Mouse (Mus musculus): ENCODE data around the gene Cacna2d1. TPM values are rescaled to one million over a fixed set of nuclear protein-coding genes. Genes with fewer than 3 reads are reported as not detected.

The Cacna2d1 gene
- 62.5 and 184 TPM in 2 replicates for polyA plus RNA-seq (2012; ENCODE audit: insufficient read depth, insufficient read length, low replicate concordance, missing spikeins)

GRCm38 (mm10) chr5:15934376-15935233 lies at the start of gene Cacna2d1:
Cacna2d1 (plus strand) TSS chr5:15934691.
- peak within 1 kb of the TSS; percentile 100 for H3K27ac ChIP-seq (ENCODE audit: insufficient read depth, low read depth, low read length)
- H3K4me1 ChIP-seq (ENCODE audit: control insufficient read depth, insufficient read depth, low read length): no peaks in the 10 kb centered on the region
- H3K4me3 ChIP-seq (ENCODE audit: insufficient read depth, low read depth, low read length): peak within 1 kb of the TSS; percentile 99
- 1% methylated on average over 100 of the region's 120 CpGs for WGBS
- TF ChIP-seq CTCF (IDR thresholded peaks at IDR 0.05; ENCODE audit: insufficient read depth, low read depth, low read length) (no peak), POLR2A (IDR thresholded peaks at IDR 0.05; ENCODE audit: insufficient read depth, low read depth, low read length) (peak; percentile 46; the same call in 1 of the 2 replicates)

- Histone ChIP-seq H3K4me1 (ENCODE audit: control insufficient read depth, insufficient read depth, low read length) (no peaks in the 10 kb centered on the region), H3K27ac (ENCODE audit: insufficient read depth, low read depth, low read length) (no peak overlapping the region), H3K4me3 (ENCODE audit: insufficient read depth, low read depth, low read length) (no peak overlapping the region)
- TF ChIP-seq POLR2A (IDR thresholded peaks at IDR 0.05; ENCODE audit: insufficient read depth, low read depth, low read length): no peak
- no peak for TF ChIP-seq CTCF (IDR thresholded peaks at IDR 0.05; ENCODE audit: insufficient read depth, low read depth, low read length)
- 37% methylated on average over 2 of the region's 2 CpGs for WGBS
Observed at GRCm38 (mm10) chr5:15895098-15895497, 39.4 kb upstream of the Cacna2d1 start.

GRCm38 (mm10) chr5:15896706-15897105 lies 37.8 kb upstream of the Cacna2d1 start:
- no peak for TF ChIP-seq CTCF (IDR thresholded peaks at IDR 0.05; ENCODE audit: insufficient read depth, low read depth, low read length)
- no peak for TF ChIP-seq POLR2A (IDR thresholded peaks at IDR 0.05; ENCODE audit: insufficient read depth, low read depth, low read length)
- Histone ChIP-seq H3K27ac (ENCODE audit: insufficient read depth, low read depth, low read length) (no peak overlapping the region), H3K4me1 (ENCODE audit: control insufficient read depth, insufficient read depth, low read length) (no peaks in the 10 kb centered on the region), H3K4me3 (ENCODE audit: insufficient read depth, low read depth, low read length) (no peak overlapping the region)
- 56% methylated on average over 3 of the region's 3 CpGs for WGBS

GRCm38 (mm10) chr5:15906446-15906845 lies 28.0 kb upstream of the Cacna2d1 start:
- H3K4me3 ChIP-seq (ENCODE audit: insufficient read depth, low read depth, low read length): no peak overlapping the region
- no peaks in the 10 kb centered on the region for H3K4me1 ChIP-seq (ENCODE audit: control insufficient read depth, insufficient read depth, low read length)
- no peak for TF ChIP-seq CTCF (IDR thresholded peaks at IDR 0.05; ENCODE audit: insufficient read depth, low read depth, low read length)
- TF ChIP-seq POLR2A (IDR thresholded peaks at IDR 0.05; ENCODE audit: insufficient read depth, low read depth, low read length): no peak
- WGBS: 83% methylated on average over 3 of the region's 3 CpGs
- no peak overlapping the region for H3K27ac ChIP-seq (ENCODE audit: insufficient read depth, low read depth, low read length)

- WGBS: 84% methylated on average over 1 of the region's 1 CpGs
- H3K4me3 ChIP-seq (ENCODE audit: insufficient read depth, low read depth, low read length): no peak overlapping the region
- no peak overlapping the region for H3K27ac ChIP-seq (ENCODE audit: insufficient read depth, low read depth, low read length)
- TF ChIP-seq CTCF (IDR thresholded peaks at IDR 0.05; ENCODE audit: insufficient read depth, low read depth, low read length) (no peak), POLR2A (IDR thresholded peaks at IDR 0.05; ENCODE audit: insufficient read depth, low read depth, low read length) (no peak)
- H3K4me1 ChIP-seq (ENCODE audit: control insufficient read depth, insufficient read depth, low read length): no peaks in the 10 kb centered on the region
Observed at GRCm38 (mm10) chr5:15914931-15915330, 19.6 kb upstream of the Cacna2d1 start.

GRCm38 (mm10) chr5:15928506-15928905 lies 6.0 kb upstream of the Cacna2d1 start:
- TF ChIP-seq CTCF (IDR thresholded peaks at IDR 0.05; ENCODE audit: insufficient read depth, low read depth, low read length) (no peak), POLR2A (IDR thresholded peaks at IDR 0.05; ENCODE audit: insufficient read depth, low read depth, low read length) (no peak)
- WGBS: 74% methylated on average over 6 of the region's 6 CpGs
- Histone ChIP-seq H3K4me3 (ENCODE audit: insufficient read depth, low read depth, low read length) (no peak overlapping the region), H3K4me1 (ENCODE audit: control insufficient read depth, insufficient read depth, low read length) (no peaks in the 10 kb centered on the region), H3K27ac (ENCODE audit: insufficient read depth, low read depth, low read length) (no peak overlapping the region)

GRCm38 (mm10) chr5:15933017-15933416 lies 1.5 kb upstream of the Cacna2d1 start:
- H3K27ac ChIP-seq (ENCODE audit: insufficient read depth, low read depth, low read length): peak overlapping the region; percentile 17; the same call in 1 of the 2 replicates
- WGBS: 31% methylated on average over 6 of the region's 6 CpGs
- no peaks in the 10 kb centered on the region for H3K4me1 ChIP-seq (ENCODE audit: control insufficient read depth, insufficient read depth, low read length)
- no peak overlapping the region for H3K4me3 ChIP-seq (ENCODE audit: insufficient read depth, low read depth, low read length)
- TF ChIP-seq POLR2A (IDR thresholded peaks at IDR 0.05; ENCODE audit: insufficient read depth, low read depth, low read length) (no peak), CTCF (IDR thresholded peaks at IDR 0.05; ENCODE audit: insufficient read depth, low read depth, low read length) (no peak)

- 9% methylated on average over 17 of the region's 17 CpGs for WGBS
Observed at GRCm38 (mm10) chr5:15933581-15934375, 713 bp upstream of the Cacna2d1 start.

More at GRCm38 (mm10) chr5:15933581-15934375, 713 bp upstream of the Cacna2d1 start:
- Histone ChIP-seq H3K27ac (ENCODE audit: insufficient read depth, low read depth, low read length) (peak overlapping the region; percentile 98), H3K4me1 (ENCODE audit: control insufficient read depth, insufficient read depth, low read length) (no peaks in the 10 kb centered on the region), H3K4me3 (ENCODE audit: insufficient read depth, low read depth, low read length) (peak overlapping the region; percentile 99)
- TF ChIP-seq CTCF (IDR thresholded peaks at IDR 0.05; ENCODE audit: insufficient read depth, low read depth, low read length) (no peak), POLR2A (IDR thresholded peaks at IDR 0.05; ENCODE audit: insufficient read depth, low read depth, low read length) (no peak)
